Mouse (Mus musculus) heart, embryonic 15.5 days (tissue): ENCODE results near the gene Chd3. TPM values are rescaled to one million over a fixed set of nuclear protein-coding genes. Genes with fewer than 3 reads are reported as not detected.
"Not testable (repeated sequence)": the region's sequence is repeated elsewhere in the genome, so short reads cannot be mapped to it uniquely, and the experiment has no call there.

ENCODE experiments used
- ATAC-seq: fragments of 200-750 bp; cut with Nextera tagmentation; replicated peaks from 2 replicates; pipeline ENCODE4 v1.8.0; 2017; ENCODE audit warnings: low read depth, moderate TSS enrichment; ENCODE audit not compliant: insufficient number of reproducible peaks, insufficient read depth, low FRiP score
- H3K27ac ChIP-seq: fragments of 300-500 bp; sonication (generic); 2 replicates; pipeline ENCODE4 v1.5.1; 2015; ENCODE audit warnings: mild to moderate bottlenecking, inconsistent platforms
- H3K27me3 ChIP-seq: fragments of 300-500 bp; sonication (generic); 2 replicates; pipeline ENCODE4 v1.6.1; 2015; ENCODE audit warnings: inconsistent platforms
- H3K36me3 ChIP-seq: fragments of 300-500 bp; sonication (generic); 2 replicates; pipeline ENCODE4 v1.6.1; 2015; ENCODE audit warnings: mild to moderate bottlenecking, inconsistent platforms
- H3K4me1 ChIP-seq: fragments of 300-500 bp; sonication (generic); replicated peaks from 2 replicates; pipeline ENCODE4 v1.6.1; 2015; ENCODE audit warnings: inconsistent platforms
- H3K4me2 ChIP-seq: fragments of 300-500 bp; sonication (generic); 2 replicates; pipeline ENCODE4 v1.6.1; 2015; ENCODE audit warnings: inconsistent platforms, mild to moderate bottlenecking, moderate library complexity
- H3K4me3 ChIP-seq: fragments of 300-500 bp; sonication (generic); 2 replicates; pipeline ENCODE4 v1.5.1; 2015; ENCODE audit warnings: mild to moderate bottlenecking, inconsistent platforms
- H3K9ac ChIP-seq: fragments of 300-500 bp; sonication (generic); 2 replicates; pipeline ENCODE4 v1.6.1; 2015; ENCODE audit warnings: mild to moderate bottlenecking, inconsistent platforms
- H3K9me3 ChIP-seq: fragments of 300-500 bp; sonication (generic); replicated peaks from 2 replicates; pipeline ENCODE4 v1.6.1; 2016; ENCODE audit warnings: inconsistent platforms
- WGBS: fragments of 180-500 bp; shearing (Covaris S2); methylation state at CpG from one replicate; pipeline ENCODE4 v1.1.7; 2015; ENCODE audit warnings: mixed read lengths; 5-methylcytosine and 5-hydroxymethylcytosine counted together
- polyA plus RNA-seq: library from polyadenylated mRNA; unstranded; fragments of >200 nt; fragmentation: Nextera tagmentation; extraction: Ambion mirVana; gene quantifications from 2 replicates; pipeline ENCODE4 v1.2.1, GENCODE M21; 2015

The Chd3 gene
- polyA plus RNA-seq, 1 experiment from 2014 or later = 14.2 TPM

- peaks cover 53% of the 10 kb centered on the region for H3K4me1 ChIP-seq
- H3K4me2 ChIP-seq = peak overlapping the region; percentile 82
- H3K27ac ChIP-seq = peak overlapping the region; percentile 99
- H3K9me3 ChIP-seq = no peaks in the 10 kb centered on the region
- 28% methylated on average over 11 of the region's 11 CpGs for WGBS
- H3K27me3 ChIP-seq = no peaks in the 10 kb centered on the region
- peak overlapping the region; percentile 94; the same call in 1 of the 2 replicates for H3K9ac ChIP-seq
- peaks cover 24% of the 10 kb centered on the region for H3K36me3 ChIP-seq
- peak overlapping the region; percentile 87 for H3K4me3 ChIP-seq
- ATAC-seq = no peak
These were observed 27.6 kb upstream of the Chd3 start for GRCm38 (mm10) chr11:69396772-69397171.

GRCm38 (mm10) chr11:69395634-69396373 lies 26.6 kb upstream of the Chd3 start:
- WGBS = under 1% methylated on average over 48 of the region's 48 CpGs
- Histone ChIP-seq H3K4me1 (peaks cover 46% of the 10 kb centered on the region), H3K9me3 (no peaks in the 10 kb centered on the region), H3K36me3 (peaks cover 16% of the 10 kb centered on the region), H3K9ac (peak overlapping the region; percentile 94), H3K4me3 (peak overlapping the region; percentile 87), H3K4me2 (peak overlapping the region; percentile 82), H3K27ac (peak overlapping the region; percentile 99), H3K27me3 (no peaks in the 10 kb centered on the region)
- peak; percentile 86 for ATAC-seq

- H3K27me3 ChIP-seq = not testable (repeated sequence)
- WGBS = under 1% methylated on average over 24 of the region's 24 CpGs
- ATAC-seq = peak; percentile 75
These were observed 26.0 kb upstream of the Chd3 start, which contains the start of the genes Naa38 and Cyb5d1 for GRCm38 (mm10) chr11:69395235-69395633. Gene Naa38 (plus strand): TSS chr11:69395487. Gene Cyb5d1 (minus strand): TSS chr11:69395631.

GRCm38 (mm10) chr11:69394591-69395167 lies 25.5 kb upstream of the Chd3 start:
- peak overlapping the region; percentile 99 for H3K27ac ChIP-seq
- peak overlapping the region; percentile 87 for H3K4me3 ChIP-seq
- H3K27me3 ChIP-seq, ATAC-seq, H3K9me3 ChIP-seq, H3K36me3 ChIP-seq: not testable (repeated sequence)
- peak overlapping the region; percentile 67 for H3K9ac ChIP-seq
- peaks cover 39% of the 10 kb centered on the region for H3K4me1 ChIP-seq
- WGBS = 1% methylated on average over 31 of the region's 31 CpGs
- H3K4me2 ChIP-seq = peak overlapping the region; percentile 82

More at GRCm38 (mm10) chr11:69395235-69395633, 26.0 kb upstream of the Chd3 start, which contains the start of the genes Naa38 and Cyb5d1:
- H3K36me3 ChIP-seq = peaks cover 10% of the 10 kb centered on the region
- not testable (repeated sequence) for H3K9me3 ChIP-seq
- H3K4me1 ChIP-seq = peaks cover 42% of the 10 kb centered on the region
- peak within 1 kb of the TSS; percentile 94 for H3K9ac ChIP-seq
- H3K4me2 ChIP-seq = peak within 1 kb of the TSS; percentile 82
- peak within 1 kb of the TSS; percentile 99 for H3K27ac ChIP-seq
- peak within 1 kb of the TSS; percentile 87 for H3K4me3 ChIP-seq

GRCm38 (mm10) chr11:69390400-69391034 lies 21.3 kb upstream of the Chd3 start:
- Histone ChIP-seq H3K27me3 (no peaks in the 10 kb centered on the region), H3K4me1 (peaks cover 4% of the 10 kb centered on the region), H3K9me3 (no peaks in the 10 kb centered on the region), H3K4me3 (no peak overlapping the region), H3K36me3 (no peaks in the 10 kb centered on the region), H3K9ac (no peak overlapping the region), H3K4me2 (no peak overlapping the region), H3K27ac (no peak overlapping the region)
- WGBS = 45% methylated on average over 10 of the region's 10 CpGs
- no peak for ATAC-seq

GRCm38 (mm10) chr11:69389531-69390399 lies 20.6 kb upstream of the Chd3 start:
- no peak overlapping the region for H3K9ac ChIP-seq
- H3K27me3 ChIP-seq = no peaks in the 10 kb centered on the region
- H3K4me1 ChIP-seq = peaks cover 4% of the 10 kb centered on the region
- H3K4me2 ChIP-seq = no peak overlapping the region
- ATAC-seq = no peak
- WGBS = 64% methylated on average over 14 of the region's 14 CpGs
- H3K9me3 ChIP-seq = no peaks in the 10 kb centered on the region
- H3K27ac ChIP-seq = no peak overlapping the region
- H3K36me3 ChIP-seq = no peaks in the 10 kb centered on the region
- no peak overlapping the region for H3K4me3 ChIP-seq

- Histone ChIP-seq H3K27me3 (no peaks in the 10 kb centered on the region), H3K4me3 (no peak overlapping the region), H3K27ac (no peak overlapping the region), H3K9ac (no peak overlapping the region), H3K4me1 (no peaks in the 10 kb centered on the region; the same call in 1 of the 2 replicates), H3K9me3 (no peaks in the 10 kb centered on the region), H3K4me2 (no peak overlapping the region), H3K36me3 (no peaks in the 10 kb centered on the region)
- no peak for ATAC-seq
- 94% methylated on average over 4 of the region's 4 CpGs for WGBS
These were observed 19.5 kb upstream of the Chd3 start for GRCm38 (mm10) chr11:69388680-69389079.

GRCm38 (mm10) chr11:69386758-69387157 lies 17.6 kb upstream of the Chd3 start:
- ATAC-seq = no peak
- no peaks in the 10 kb centered on the region for H3K9me3 ChIP-seq
- H3K4me2 ChIP-seq = no peak overlapping the region
- H3K4me3 ChIP-seq = no peak overlapping the region
- peaks cover 6% of the 10 kb centered on the region for H3K4me1 ChIP-seq
- H3K27ac ChIP-seq = no peak overlapping the region
- 72% methylated on average over 7 of the region's 7 CpGs for WGBS
- no peak overlapping the region for H3K9ac ChIP-seq
- H3K27me3 ChIP-seq = no peaks in the 10 kb centered on the region
- no peaks in the 10 kb centered on the region for H3K36me3 ChIP-seq

- peaks cover 12% of the 10 kb centered on the region for H3K4me1 ChIP-seq
- no peak overlapping the region for H3K27ac ChIP-seq
- H3K9ac ChIP-seq = no peak overlapping the region
- H3K9me3 ChIP-seq = no peaks in the 10 kb centered on the region
- H3K27me3 ChIP-seq = no peaks in the 10 kb centered on the region
- WGBS = 70% methylated on average over 6 of the region's 6 CpGs
- H3K4me2 ChIP-seq = no peak overlapping the region
- H3K36me3 ChIP-seq = no peaks in the 10 kb centered on the region
- no peak overlapping the region for H3K4me3 ChIP-seq
- no peak for ATAC-seq
These were observed 15.8 kb upstream of the Chd3 start for GRCm38 (mm10) chr11:69384979-69385378.

- Histone ChIP-seq H3K27me3 (no peaks in the 10 kb centered on the region), H3K4me3 (no peak overlapping the region), H3K9ac (no peak overlapping the region), H3K9me3 (no peaks in the 10 kb centered on the region), H3K4me2 (no peak overlapping the region), H3K36me3 (no peaks in the 10 kb centered on the region), H3K4me1 (peaks cover 14% of the 10 kb centered on the region), H3K27ac (no peak overlapping the region)
- WGBS = 51% methylated on average over 10 of the region's 10 CpGs
- ATAC-seq = no peak
These were observed 13.4 kb upstream of the Chd3 start for GRCm38 (mm10) chr11:69382478-69383105.
